Mouse (Mus musculus) right cerebral cortex, adult 18-20 months (tissue): ENCODE measurements around the gene Tpsg1.
A peak's percentile ranks its signal among the peaks of the same experiment; 100 is the strongest.

Source experiments
- DNase-seq: peaks from one replicate; pipeline ENCODE4 v3.0.0; 2022; ENCODE audit warnings: mixed read lengths

Gene Tpsg1

GRCm38 (mm10) chr17:25408302-25408999, 39.4 kb downstream of the Tpsg1 start:
- DNase-seq = no peak

DNA sequence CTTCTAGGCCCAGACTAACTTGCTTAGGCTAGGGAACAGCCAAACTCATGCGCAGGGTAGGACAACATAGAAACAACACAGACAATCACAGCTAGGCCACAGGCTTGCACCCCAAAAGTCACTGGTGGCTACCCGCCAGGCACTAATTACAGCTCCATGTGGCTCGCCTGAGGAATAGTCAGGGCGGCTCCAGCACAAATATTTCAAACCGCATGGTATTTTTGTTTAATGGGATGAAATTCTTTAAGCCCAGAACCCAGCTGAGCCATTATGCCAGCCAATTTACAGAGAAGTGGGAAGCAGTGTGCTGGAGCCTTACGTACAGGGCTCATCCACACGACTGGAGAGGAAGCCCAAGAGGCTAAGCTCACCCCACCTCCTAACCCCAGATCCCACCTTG, 40.5 kb downstream of the Tpsg1 start:
- DNase-seq = no peak

DNA sequence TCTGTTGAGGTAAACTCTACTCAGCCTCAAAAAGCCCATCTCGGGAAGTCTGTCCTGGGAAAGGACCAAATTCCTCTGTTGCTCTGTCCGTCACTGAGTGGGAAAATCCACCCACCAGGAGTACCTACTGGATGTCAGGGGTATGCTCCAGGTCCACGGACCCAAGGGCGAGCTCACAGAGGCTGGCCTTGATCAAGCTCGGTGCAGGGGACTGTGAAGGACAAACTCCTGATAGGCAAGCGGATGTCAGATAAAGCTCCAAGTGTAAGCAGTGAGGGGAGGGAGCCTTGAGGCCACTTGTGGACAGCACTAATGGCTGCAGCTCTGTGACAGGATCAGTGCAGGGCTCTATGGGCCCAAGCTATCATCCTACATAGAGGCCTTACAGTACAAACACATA, 41.1 kb downstream of the Tpsg1 start:
- no peak for DNase-seq

GRCm38 (mm10) chr17:25410786-25411185, 41.7 kb downstream of the Tpsg1 start:
- no peak for DNase-seq

DNA sequence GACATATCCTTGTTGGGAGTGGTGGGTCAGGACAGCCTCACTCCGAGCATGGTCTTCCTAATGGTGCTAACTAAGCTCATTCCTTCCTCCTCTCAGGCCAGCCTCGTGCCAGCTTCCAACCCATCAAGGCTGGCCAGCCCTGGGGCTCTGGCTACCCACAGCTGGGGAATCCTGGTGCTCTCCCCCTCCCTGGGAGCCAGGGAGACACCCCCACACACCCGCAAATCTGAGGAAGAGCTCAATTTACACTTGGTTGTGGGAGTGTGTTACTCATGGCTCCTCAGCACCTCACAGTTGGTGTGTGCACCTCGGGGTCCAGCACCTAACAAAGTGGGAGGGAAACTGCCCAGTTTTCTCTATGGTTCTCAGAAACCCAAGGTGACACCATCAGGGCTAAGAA, 42.2 kb downstream of the Tpsg1 start:
- peak; percentile 77 for DNase-seq

GRCm38 (mm10) chr17:25414209-25414608, 45.1 kb downstream of the Tpsg1 start:
- DNase-seq = no peak

- DNase-seq = no peak
Measured at GRCm38 (mm10) chr17:25414917-25415316, 45.8 kb downstream of the Tpsg1 start.

- no peak for DNase-seq
Measured at GRCm38 (mm10) chr17:25415421-25415913, 46.4 kb downstream of the Tpsg1 start.

DNA sequence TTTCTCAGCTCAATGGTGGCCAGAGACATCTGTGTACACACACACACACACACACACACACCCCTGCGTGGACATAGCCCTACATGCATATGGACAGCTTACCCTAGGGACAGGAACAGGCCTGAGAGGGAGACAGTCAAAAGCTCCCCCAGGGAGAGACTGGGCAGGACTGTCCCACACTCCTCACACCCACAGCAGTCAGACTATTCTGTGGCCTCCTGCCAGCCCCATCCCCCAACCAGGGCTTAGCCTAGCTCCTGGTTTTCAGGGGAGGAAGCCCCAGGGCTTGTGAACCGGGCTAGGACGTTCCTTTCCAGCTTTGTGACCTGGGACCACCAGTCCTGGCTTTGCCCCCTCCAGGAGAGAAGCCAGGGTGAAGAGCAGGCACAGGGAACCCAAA, 47.1 kb downstream of the Tpsg1 start:
- DNase-seq = no peak

- DNase-seq = no peak
Measured at GRCm38 (mm10) chr17:25417990-25418389, 48.9 kb downstream of the Tpsg1 start.

- DNase-seq = peak; percentile 59
Measured at GRCm38 (mm10) chr17:25418926-25419325, 49.9 kb downstream of the Tpsg1 start.

DNA sequence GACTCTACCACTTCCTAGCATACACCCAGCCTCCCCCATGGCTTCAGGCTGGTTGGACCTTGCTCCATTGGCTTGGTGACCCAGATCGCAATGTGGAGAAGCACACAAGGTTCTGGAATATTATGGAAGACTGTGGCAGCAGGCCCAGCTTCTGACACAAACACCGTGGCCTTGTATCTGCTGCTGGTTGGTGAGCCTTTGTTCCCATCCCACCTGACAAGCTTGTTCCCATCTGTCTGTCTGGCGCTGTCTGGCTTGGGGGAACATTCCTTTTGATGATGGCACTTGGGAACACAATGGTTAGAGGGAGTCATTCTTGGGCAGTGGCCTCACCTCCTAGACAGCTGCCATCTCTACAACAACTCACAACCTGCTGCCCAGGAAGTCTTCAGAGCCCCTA, 51.9 kb downstream of the Tpsg1 start:
- no peak for DNase-seq
